Mouse (Mus musculus) cortical plate, adult 2 months (tissue): ENCODE measurements around the gene Ubxn1. TPM values are rescaled to one million over a fixed set of nuclear protein-coding genes. Genes with fewer than 3 reads are reported as not detected.
A peak's percentile ranks its signal among the peaks of the same experiment; 100 is the strongest.

ENCODE experiments used
- H3K27ac ChIP-seq: fragments of 200-500 bp; 2 replicates; pipeline ENCODE4 v1.5.1; 2012; ENCODE audit warnings: low read length, control low read depth, inconsistent platforms; ENCODE audit not compliant: insufficient read depth
- H3K4me1 ChIP-seq: fragments of 200-500 bp; 2 replicates; pipeline ENCODE4 v1.6.1; 2011; ENCODE audit warnings: low read length; ENCODE audit not compliant: control insufficient read depth, insufficient read depth
- H3K4me3 ChIP-seq: fragments of 200-500 bp; 2 replicates; pipeline ENCODE4 v1.5.1; 2011; ENCODE audit warnings: mild to moderate bottlenecking, low read length, control low read depth; ENCODE audit not compliant: insufficient read depth
- CTCF ChIP-seq: fragments of 200-500 bp; IDR thresholded peaks from 2 replicates; pipeline ENCODE4 v1.5.1; 2011; ENCODE audit warnings: mild to moderate bottlenecking, control low read depth, low read length; ENCODE audit not compliant: insufficient read depth; ENCODE audit errors: extremely low read depth
- POLR2A ChIP-seq: fragments of 200-500 bp; IDR thresholded peaks from 2 replicates; pipeline ENCODE4 v1.6.1; 2011; ENCODE audit warnings: mild to moderate bottlenecking, low read length, control low read depth; ENCODE audit not compliant: insufficient read depth; ENCODE audit errors: extremely low read depth
- polyA plus RNA-seq: library from polyadenylated mRNA; depleted of rRNA; stranded (reverse); fragments of >200 nt; gene quantifications from 2 replicates; pipeline ENCODE4 v1.2.3, GENCODE M21; 2012

Ubxn1 gene
- polyA plus RNA-seq, 1 experiment: 108 TPM

DNA sequence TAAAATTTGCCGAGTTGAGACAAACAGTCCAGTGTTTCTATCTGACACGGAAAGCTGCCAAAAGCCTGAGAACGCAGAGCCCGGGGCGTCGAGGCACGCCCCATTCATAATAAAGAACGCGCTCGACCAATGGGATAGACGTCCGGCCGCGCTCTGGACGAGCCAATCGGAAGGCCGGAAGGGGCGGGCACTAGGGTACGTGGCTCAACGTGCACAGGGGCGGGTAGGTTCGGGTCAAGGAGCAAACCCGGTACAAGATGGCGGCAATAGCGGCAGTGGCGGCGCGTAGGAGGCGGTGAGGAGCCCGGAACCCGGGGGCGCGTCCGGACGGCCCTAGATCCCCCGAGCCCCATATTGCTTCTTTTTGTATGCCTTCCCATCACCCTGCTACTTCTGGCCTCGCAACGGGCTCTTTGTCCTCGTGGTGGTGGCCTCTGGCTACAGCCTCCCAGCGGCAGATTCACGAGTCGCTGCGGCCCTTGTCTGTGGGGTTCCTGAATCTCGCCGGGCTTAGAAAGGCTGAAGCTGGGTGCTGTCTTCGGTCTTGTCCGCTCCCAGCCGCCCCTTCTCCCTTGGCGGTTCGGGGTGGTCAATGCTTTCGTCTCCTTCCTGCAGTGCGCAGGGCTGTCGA is 26.7 kb downstream of the Ubxn1 start, which contains the start of gene Ganab:
Ganab (plus strand) TSS at position 207 of the 631 bp plus-strand sequence.
- TF ChIP-seq POLR2A: peak; percentile 72; the same call in 1 of the 2 replicates
- TF ChIP-seq CTCF: no peak
- Histone ChIP-seq H3K4me1 (no peaks in the 10 kb centered on the region; the same call in 1 of the 2 replicates), H3K27ac (peak within 1 kb of the TSS; percentile 40; the same call in 1 of the 2 replicates), H3K4me3 (peak within 1 kb of the TSS; percentile 80)

DNA sequence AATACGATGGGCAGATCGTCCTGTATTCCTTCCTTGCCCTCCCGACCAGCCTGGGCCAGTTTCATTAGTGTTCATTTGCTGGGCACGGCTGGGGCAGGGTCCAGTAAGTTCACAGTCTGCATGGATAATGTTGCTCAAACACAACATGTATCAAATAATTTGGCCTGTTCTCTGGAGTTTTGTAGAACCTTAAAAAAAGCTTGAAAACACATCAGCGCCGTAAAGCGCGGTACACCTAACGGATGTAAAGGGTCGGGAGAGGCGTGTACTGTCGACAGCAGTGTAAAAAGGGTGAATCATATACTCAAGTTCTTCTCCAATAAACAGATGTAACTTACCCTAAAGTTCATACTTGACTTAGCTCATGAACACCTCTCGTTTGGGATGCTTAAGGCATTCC is 27.3 kb downstream of the Ubxn1 start:
- Histone ChIP-seq H3K27ac (0 out of 2 replicates have a peak overlapping the region, but pooled peaks have one; percentile 40), H3K4me3 (peak overlapping the region; percentile 80), H3K4me1 (no peaks in the 10 kb centered on the region; the same call in 1 of the 2 replicates)
- TF ChIP-seq POLR2A: no peak
- TF ChIP-seq CTCF: no peak

DNA sequence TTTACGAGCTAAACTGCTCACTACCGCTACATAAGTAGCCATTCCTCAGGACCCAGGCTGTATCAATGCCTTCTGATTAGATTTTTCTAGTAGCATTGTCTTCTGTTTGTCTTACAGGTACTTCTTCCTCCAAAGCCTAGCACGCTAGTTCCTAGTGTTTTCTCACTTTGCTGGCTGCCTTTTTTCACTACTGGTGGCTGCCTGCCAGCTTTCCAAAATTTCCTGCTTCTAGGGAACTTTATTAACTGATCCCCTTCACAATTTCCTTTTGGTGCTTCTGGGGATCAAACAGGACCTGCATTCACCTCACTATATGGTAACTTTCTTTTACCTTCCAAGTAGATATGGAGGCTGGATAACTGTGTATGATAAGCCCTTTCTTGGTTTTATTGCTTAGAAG is 27.8 kb downstream of the Ubxn1 start:
- Histone ChIP-seq H3K27ac (no peak overlapping the region), H3K4me1 (no peaks in the 10 kb centered on the region; the same call in 1 of the 2 replicates), H3K4me3 (no peak overlapping the region; the same call in 1 of the 2 replicates)
- TF ChIP-seq CTCF (no peak), POLR2A (no peak)

DNA sequence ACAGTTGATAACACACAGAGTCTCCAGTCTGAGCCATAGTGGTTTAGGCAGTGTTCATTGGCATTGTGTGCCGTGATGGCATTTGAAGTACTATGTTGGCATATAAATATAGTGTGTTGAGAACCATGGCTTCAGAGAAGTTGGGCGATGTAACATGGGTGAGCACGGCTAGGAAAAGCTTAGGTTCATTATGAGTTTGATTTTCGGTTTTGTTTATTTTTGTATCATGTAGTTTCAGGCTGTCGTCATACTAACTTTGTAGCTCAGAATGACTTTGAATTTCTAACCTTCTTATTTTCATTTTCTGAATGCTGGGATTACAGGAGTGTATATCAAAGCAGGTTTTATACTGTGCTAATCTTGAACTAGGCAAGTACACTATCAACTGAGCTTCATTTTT is 32.1 kb downstream of the Ubxn1 start:
- Histone ChIP-seq H3K27ac (no peak overlapping the region), H3K4me3 (no peak overlapping the region), H3K4me1 (no peaks in the 10 kb centered on the region; the same call in 1 of the 2 replicates)
- TF ChIP-seq POLR2A: no peak
- TF ChIP-seq CTCF: no peak

DNA sequence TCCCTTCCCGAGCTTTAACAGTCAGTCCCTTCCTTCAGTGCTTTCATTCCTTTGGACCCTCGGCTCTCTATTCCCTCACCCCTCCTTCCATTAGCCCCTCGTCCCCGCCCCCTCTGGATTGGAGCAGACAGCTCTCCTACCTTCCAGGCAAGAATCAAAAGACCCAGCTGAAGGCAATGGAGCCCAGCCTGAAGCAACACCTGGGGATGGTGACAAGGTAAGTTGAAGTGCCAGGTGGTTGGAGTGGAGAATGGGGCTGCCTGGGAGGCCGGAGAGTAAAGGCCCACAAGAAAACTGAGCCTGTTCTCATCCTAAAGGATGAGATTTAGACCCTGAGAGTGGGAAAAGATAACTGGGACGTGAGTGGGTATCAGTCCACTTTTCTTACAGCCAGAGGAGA is 37.2 kb downstream of the Ubxn1 start:
- H3K4me1 ChIP-seq: peaks cover 3% of the 10 kb centered on the region
- no peak overlapping the region for H3K27ac ChIP-seq
- TF ChIP-seq POLR2A (no peak), CTCF (no peak)
- no peak overlapping the region for H3K4me3 ChIP-seq

DNA sequence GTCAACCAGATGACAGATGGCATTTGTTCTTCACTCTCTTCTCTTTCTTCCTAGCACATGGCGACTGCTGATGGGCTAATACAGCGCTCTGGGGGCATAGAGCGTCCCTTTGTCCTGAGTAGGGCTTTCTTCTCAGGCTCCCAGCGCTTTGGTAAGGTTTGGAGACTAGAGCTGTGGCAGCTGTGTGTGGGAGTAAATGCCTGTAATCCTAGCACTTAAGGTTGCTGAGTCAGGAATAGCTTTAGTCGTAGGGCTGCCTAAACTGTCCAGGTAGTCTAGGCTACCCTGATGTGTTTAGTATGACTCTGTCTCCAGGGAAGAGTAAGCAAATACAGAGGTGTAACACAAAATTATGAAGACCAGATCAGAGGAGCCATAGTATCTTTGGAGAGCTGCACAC is 40.5 kb downstream of the Ubxn1 start:
- TF ChIP-seq CTCF: no peak
- TF ChIP-seq POLR2A: no peak
- Histone ChIP-seq H3K27ac (no peak overlapping the region), H3K4me3 (no peak overlapping the region), H3K4me1 (peaks cover 3% of the 10 kb centered on the region)

DNA sequence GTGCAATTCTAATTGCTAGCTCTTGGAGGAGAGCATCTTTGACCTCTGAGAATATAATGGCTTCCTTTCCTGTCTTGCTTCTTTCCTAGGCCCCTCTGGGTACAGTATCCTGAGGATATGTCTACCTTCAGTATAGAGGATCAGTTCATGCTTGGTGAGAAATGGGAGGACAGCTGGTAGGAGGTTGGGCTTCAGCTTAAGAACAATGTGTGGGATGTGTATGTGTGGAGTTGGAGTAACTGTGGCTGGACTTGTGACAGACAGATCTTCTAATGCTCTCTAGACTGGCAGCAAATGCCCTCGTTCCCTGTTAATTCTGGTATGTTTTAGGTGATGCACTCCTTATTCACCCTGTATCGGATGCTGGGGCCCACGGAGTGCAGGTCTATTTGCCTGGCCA is 42.9 kb downstream of the Ubxn1 start:
- TF ChIP-seq CTCF (no peak), POLR2A (no peak)
- Histone ChIP-seq H3K27ac (0 out of 2 replicates have a peak overlapping the region, but pooled peaks have one; percentile 35), H3K4me1 (peaks cover 3% of the 10 kb centered on the region), H3K4me3 (no peak overlapping the region)

DNA sequence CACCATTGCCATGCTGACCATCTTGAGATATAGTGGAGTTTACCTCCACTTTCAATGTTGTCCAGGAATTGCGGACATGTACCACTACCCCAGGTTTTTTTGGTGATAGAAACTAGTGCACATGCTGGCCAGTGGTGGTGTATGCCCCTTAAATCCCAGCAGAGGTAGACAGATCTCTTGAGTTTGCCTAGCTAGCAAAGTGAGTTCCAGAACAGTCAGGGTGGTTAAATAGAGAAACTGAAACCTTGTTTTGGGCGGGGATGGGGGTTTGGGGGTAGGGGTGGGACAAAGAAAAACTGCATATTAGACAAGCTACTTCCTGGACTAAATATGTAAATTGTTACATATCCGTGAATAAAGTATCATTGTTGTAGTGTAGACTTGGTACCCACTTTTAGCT is 47.7 kb downstream of the Ubxn1 start:
- H3K27ac ChIP-seq: no peak overlapping the region

DNA sequence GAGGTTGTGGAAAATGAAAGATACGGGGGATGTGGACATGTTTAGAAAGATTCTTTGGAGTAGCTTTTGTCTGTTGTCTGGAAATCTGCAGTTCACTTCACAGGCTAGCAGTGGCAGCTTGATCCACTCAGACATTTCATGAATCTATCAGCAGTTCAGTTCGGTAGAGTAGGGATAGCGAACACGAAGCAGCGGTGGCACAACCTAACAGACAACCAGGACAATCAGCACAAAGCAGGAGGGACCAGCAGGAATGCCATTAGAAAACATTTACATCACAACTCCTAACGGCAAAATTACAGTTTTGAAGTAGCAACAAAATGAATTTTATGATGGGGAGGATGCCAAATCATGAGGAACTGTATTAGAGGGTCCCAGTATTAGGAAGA is 48.4 kb downstream of the Ubxn1 start:
- H3K4me3 ChIP-seq: peak overlapping the region; percentile 73; the same call in 1 of the 2 replicates
- no peak for TF ChIP-seq CTCF
- no peak for TF ChIP-seq POLR2A
- H3K4me1 ChIP-seq: peaks cover 3% of the 10 kb centered on the region; the same call in 1 of the 2 replicates
- H3K27ac ChIP-seq: peak overlapping the region; percentile 67

More for the DNA sequence above, 47.7 kb downstream of the Ubxn1 start:
- peaks cover 3% of the 10 kb centered on the region; the same call in 1 of the 2 replicates for H3K4me1 ChIP-seq
- H3K4me3 ChIP-seq: no peak overlapping the region
- TF ChIP-seq CTCF (no peak), POLR2A (no peak)
